Mouse (Mus musculus) cerebellum, adult 2 months (tissue): Measurements from ENCODE around the gene Plppr4.

Source experiments
- CTCF ChIP-seq: fragments of 200-500 bp; IDR thresholded peaks from 2 replicates; pipeline ENCODE4 v1.5.1; 2011; ENCODE audit warnings: low read depth, mild to moderate bottlenecking, control low read depth, low read length, moderate library complexity, borderline replicate concordance; ENCODE audit not compliant: insufficient read depth
- POLR2A ChIP-seq: fragments of 200-500 bp; IDR thresholded peaks from 2 replicates; pipeline ENCODE4 v1.6.1; 2011; ENCODE audit warnings: low read length, control low read depth, borderline replicate concordance; ENCODE audit not compliant: insufficient read depth

GRCm38 (mm10) chr3:117304037-117304436 is 56.6 kb downstream of the Plppr4 start:
- TF ChIP-seq CTCF (no peak), POLR2A (no peak)
